Mouse (Mus musculus) stomach, postnatal 0 days (tissue): ENCODE data around the gene Ufd1. TPM values are rescaled to one million over a fixed set of nuclear protein-coding genes. Genes with fewer than 3 reads are reported as not detected.
A peak's percentile ranks its signal among the peaks of the same experiment; 100 is the strongest.

Experiments used
- ATAC-seq: fragments of 200-750 bp; cut with Nextera tagmentation; 2 replicates; pipeline ENCODE4 v1.8.0; 2017; ENCODE audit not compliant: low FRiP score, low TSS enrichment
- DNase-seq: peaks from one replicate; pipeline ENCODE4 v3.0.0-alpha.2; 2016; ENCODE audit warnings: low spot score
- H3K27ac ChIP-seq: fragments of 300-500 bp; sonication (generic); replicated peaks from 2 replicates; pipeline ENCODE4 v1.5.1; 2014; ENCODE audit warnings: mild to moderate bottlenecking, control low read depth
- H3K27me3 ChIP-seq: fragments of 300-500 bp; sonication (generic); 2 replicates; pipeline ENCODE4 v1.6.1; 2014; ENCODE audit warnings: low read length; ENCODE audit not compliant: control insufficient read depth, insufficient read depth
- H3K36me3 ChIP-seq: fragments of 300-500 bp; sonication (generic); 2 replicates; pipeline ENCODE4 v1.6.1; 2014; ENCODE audit warnings: low read length, mixed read lengths; ENCODE audit not compliant: control insufficient read depth, insufficient read depth
- H3K4me1 ChIP-seq: fragments of 300-500 bp; sonication (generic); replicated peaks from 2 replicates; pipeline ENCODE4 v1.6.1; 2014; ENCODE audit warnings: antibody characterized with exemption; ENCODE audit not compliant: control insufficient read depth, insufficient read depth
- H3K4me2 ChIP-seq: fragments of 300-500 bp; sonication (generic); replicated peaks from 2 replicates; pipeline ENCODE4 v1.6.1; 2014; ENCODE audit warnings: low read depth, mild to moderate bottlenecking, control low read depth, moderate library complexity
- H3K4me3 ChIP-seq: fragments of 300-500 bp; sonication (generic); 2 replicates; pipeline ENCODE4 v1.5.1; 2014; ENCODE audit warnings: low read depth, low read length, control low read depth
- H3K9ac ChIP-seq: fragments of 300-500 bp; sonication (generic); 2 replicates; pipeline ENCODE4 v1.6.1; 2014; ENCODE audit warnings: mild to moderate bottlenecking, low read length, control low read depth, mixed read lengths
- H3K9me3 ChIP-seq: fragments of 300-500 bp; sonication (generic); 2 replicates; pipeline ENCODE4 v1.6.1; 2016; ENCODE audit warnings: low read length; ENCODE audit not compliant: control insufficient read depth
- CTCF ChIP-seq: IDR thresholded peaks from 2 replicates; pipeline ENCODE4 v1.5.1; 2016; ENCODE audit warnings: antibody characterized with exemption, low read depth, mild to moderate bottlenecking, moderate library complexity
- EP300 ChIP-seq: optimal IDR thresholded peaks from 2 replicates; pipeline ENCODE3; 2016; ENCODE audit warnings: antibody characterized with exemption
- WGBS: fragments of 180-500 bp; shearing (Covaris S2); extraction: QIAGEN DNeasy Blood & Tissue Kit; methylation state at CpG from one replicate; pipeline ENCODE4 v1.1.7; 2014; 5-methylcytosine and 5-hydroxymethylcytosine counted together
- polyA plus RNA-seq: library from polyadenylated mRNA; unstranded; fragments of >200 nt; fragmentation: Nextera tagmentation; extraction: Ambion mirVana; gene quantifications from 2 replicates; pipeline ENCODE4 v1.2.1, GENCODE M21; 2015

The Ufd1 gene
- polyA plus RNA-seq, 1 experiment from 2014 or later = 67.2 TPM

DNA sequence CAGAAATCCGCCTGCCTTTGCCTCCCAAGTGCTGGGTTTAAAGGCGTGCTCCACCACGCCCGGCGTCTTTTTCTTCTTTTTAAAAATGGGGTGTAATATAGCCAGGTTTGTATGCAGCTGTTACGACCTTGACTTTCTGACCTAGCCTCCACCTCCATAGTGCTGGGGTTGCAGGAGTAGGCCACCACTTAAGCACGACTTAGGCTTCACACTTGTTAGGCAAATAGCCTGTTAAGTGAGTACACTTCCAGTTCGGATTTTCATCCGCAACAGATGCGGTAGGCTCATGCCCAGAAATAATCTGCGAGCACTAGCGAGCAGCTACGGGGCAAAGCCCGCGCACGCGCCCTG, 64.5 kb downstream of the Ufd1 start:
- under 1% methylated on average over 17 of the region's 17 CpGs for WGBS
- TF ChIP-seq CTCF (no peak), EP300 (no peak)
- peak overlapping the region; percentile 79 for H3K4me3 ChIP-seq
- H3K9me3 ChIP-seq = no peaks in the 10 kb centered on the region
- H3K4me2 ChIP-seq = peak overlapping the region; percentile 90
- ATAC-seq (no peak; the same call in 1 of the 2 replicates), DNase-seq (no peak)
- no peaks in the 10 kb centered on the region for H3K27me3 ChIP-seq
- H3K4me1 ChIP-seq = no peaks in the 10 kb centered on the region
- H3K27ac ChIP-seq = peak overlapping the region; percentile 96
- peak overlapping the region; percentile 90 for H3K9ac ChIP-seq
- peaks cover 7% of the 10 kb centered on the region for H3K36me3 ChIP-seq

DNA sequence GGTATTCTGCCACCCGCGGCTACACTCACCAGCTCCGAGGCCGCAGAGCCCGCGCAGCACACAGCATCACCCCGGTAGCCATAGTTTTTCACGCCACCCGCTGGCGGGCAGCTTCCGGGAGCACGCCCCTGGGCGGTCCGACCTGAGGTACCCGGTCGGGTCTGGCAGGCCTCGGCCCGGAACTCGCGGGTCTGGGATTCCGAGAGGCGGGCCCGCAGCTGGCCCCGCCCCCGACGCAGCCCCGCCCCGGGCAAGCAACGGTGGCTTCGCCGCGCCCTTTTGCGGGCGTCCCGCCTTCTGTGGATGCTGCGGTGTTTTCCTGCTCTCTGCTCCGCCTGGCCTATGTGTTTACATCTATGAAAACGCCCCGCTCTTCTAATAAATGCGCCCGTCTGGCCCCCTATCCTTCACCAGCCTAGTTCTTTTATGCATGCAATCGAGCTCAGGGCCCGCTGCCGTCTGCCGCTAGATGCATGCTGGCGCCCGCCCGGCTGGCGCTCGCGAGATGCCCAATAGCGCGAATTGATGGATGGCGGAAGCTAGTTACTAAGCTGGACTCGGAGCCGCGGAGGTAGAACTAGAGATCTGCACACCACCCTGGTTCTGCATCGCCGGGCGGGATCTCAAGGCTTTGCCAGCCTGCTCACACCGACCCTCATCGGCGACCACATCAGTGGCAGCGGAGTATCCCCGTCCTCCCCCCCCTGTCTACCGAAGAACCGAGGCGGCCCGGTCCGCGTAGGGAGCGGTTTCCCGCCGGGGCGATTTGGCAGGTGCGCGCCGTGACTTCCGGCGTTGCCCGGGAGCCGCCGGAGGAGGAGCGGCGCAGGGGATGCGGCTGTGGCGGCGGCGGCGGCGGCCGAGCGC, 65.1 kb downstream of the Ufd1 start, which contains the start of the genes Mrpl40 and Hira:
Gene Mrpl40, minus strand, starts transcription at position 421 of the 867 bp plus-strand sequence.
Gene Hira, plus strand, starts transcription at position 596 of the 867 bp plus-strand sequence.
- no peaks in the 10 kb centered on the region for H3K4me1 ChIP-seq
- H3K9ac ChIP-seq = peak within 1 kb of the TSS; percentile 90
- peak; percentile 96 for DNase-seq
- no peaks in the 10 kb centered on the region for H3K9me3 ChIP-seq
- no peaks in the 10 kb centered on the region for H3K27me3 ChIP-seq
- peaks cover 7% of the 10 kb centered on the region for H3K36me3 ChIP-seq
- peak within 1 kb of the TSS; percentile 79 for H3K4me3 ChIP-seq
- TF ChIP-seq EP300 (peak; percentile 68), CTCF (no peak)
- peak; percentile 97 for ATAC-seq
- H3K27ac ChIP-seq = peak within 1 kb of the TSS; percentile 96
- H3K4me2 ChIP-seq = peak within 1 kb of the TSS; percentile 90
- WGBS = under 1% methylated on average over 78 of the region's 93 CpGs

DNA sequence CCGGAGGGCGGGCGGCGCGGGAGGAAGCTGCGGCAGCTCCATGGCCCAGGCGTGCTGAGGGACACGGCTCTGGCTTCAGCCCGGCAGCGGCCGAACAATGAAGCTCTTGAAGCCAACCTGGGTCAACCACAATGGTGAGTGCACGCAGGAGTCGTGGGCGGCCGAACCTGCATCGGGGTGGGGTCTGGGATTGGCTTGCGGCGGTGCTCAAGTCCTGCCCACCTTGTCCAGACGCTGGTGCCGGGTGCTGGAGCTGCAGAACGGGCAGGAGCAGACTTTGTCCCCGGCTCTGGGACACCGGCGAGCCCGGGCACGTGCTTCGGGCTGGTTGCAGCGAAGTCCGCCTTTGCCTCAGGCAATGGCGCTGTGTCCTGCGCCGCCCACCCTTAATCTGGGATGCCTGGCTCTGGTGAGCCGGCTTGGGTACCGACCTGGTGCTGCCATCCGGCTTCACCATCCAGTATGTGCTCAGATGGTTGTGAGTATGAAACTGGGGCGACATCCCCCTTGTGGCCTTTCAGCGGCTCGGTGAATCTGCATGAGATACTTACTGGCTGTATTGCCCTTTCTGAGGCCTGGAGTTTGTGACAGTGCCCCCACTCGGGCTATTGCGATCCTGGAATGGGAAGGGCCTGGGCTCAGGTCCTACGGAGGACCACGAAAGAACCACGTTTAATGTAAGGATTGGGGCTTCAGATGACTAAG, 66.0 kb downstream of the Ufd1 start:
- peak; percentile 67 for DNase-seq
- Histone ChIP-seq H3K27ac (peak overlapping the region; percentile 96), H3K9me3 (no peaks in the 10 kb centered on the region), H3K9ac (peak overlapping the region; percentile 90), H3K4me2 (peak overlapping the region; percentile 90), H3K27me3 (no peaks in the 10 kb centered on the region), H3K4me3 (peak overlapping the region; percentile 79), H3K36me3 (0 out of 2 replicates have a peak, but pooled peaks cover 2% of the 10 kb centered on the region), H3K4me1 (no peaks in the 10 kb centered on the region)
- under 1% methylated on average over 41 of the region's 43 CpGs for WGBS
- peak; percentile 28; the same call in 1 of the 2 replicates for ATAC-seq
- no peak for TF ChIP-seq EP300
- TF ChIP-seq CTCF = peak; percentile 67

DNA sequence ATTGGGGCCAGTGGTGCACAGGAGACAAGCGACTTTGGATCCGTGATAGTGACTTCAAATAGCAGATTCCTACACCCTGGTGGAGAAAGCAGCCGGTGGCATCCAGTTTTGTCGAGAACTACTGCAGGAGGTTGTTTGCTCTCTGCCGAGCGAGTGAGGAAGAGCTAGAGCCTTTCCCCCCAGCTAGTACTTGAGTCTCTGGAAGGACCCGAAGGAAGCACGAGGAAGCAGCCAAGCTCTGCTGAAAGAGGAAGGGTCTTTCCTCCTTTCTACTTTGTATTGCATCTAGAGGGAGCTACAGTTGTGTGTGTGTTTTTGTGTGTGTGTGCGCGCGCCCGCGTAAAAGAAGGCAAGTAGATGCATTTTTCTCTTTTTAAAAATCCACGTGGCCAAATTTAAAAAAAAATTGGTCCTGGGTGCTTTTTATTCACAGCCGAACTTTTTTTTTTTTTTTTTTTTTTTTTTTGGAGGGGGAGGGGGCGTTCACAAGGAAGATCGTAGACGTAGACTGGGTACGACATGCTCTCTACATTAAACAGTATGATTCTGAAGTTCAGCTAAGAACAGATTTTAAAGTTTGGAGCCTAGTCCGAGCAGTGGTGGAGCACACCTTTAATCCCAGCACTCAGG, 66.6 kb downstream of the Ufd1 start:
- no peak for TF ChIP-seq EP300
- no peak; the same call in 1 of the 2 replicates for TF ChIP-seq CTCF
- Histone ChIP-seq H3K4me1 (no peaks in the 10 kb centered on the region), H3K9ac (peak overlapping the region; percentile 90), H3K9me3 (no peaks in the 10 kb centered on the region), H3K36me3 (0 out of 2 replicates have a peak, but pooled peaks cover 2% of the 10 kb centered on the region), H3K4me3 (peak overlapping the region; percentile 79), H3K27ac (peak overlapping the region; percentile 96), H3K4me2 (peak overlapping the region; percentile 90), H3K27me3 (no peaks in the 10 kb centered on the region)
- ATAC-seq (no peak), DNase-seq (no peak)
- WGBS = 21% methylated on average over 20 of the region's 20 CpGs

DNA sequence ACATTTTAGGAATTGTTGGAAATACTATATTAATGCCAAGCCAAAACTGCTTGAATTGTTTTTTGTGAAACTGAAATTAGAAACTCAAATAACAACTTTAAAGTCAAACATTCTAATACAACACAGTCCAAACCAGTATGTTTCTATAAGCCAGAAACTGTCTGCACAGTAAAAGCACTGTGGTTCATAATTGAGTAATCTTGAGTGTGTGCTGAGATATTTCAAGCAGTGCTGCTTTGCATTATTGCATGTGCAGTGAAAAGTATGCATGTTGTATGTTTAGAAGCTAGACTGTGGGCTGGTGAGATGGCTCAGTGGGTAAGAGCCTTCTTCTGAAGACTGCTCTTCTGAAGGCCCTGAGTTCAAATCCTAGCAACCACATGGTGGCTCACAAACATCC, 72.5 kb downstream of the Ufd1 start:
- no peak overlapping the region for H3K4me2 ChIP-seq
- H3K9ac ChIP-seq = no peak overlapping the region
- DNase-seq (no peak), ATAC-seq (no peak)
- no peaks in the 10 kb centered on the region for H3K4me1 ChIP-seq
- H3K27me3 ChIP-seq = no peaks in the 10 kb centered on the region
- H3K36me3 ChIP-seq = no peaks in the 10 kb centered on the region
- no peak overlapping the region for H3K27ac ChIP-seq
- H3K4me3 ChIP-seq = no peak overlapping the region
- H3K9me3 ChIP-seq = no peaks in the 10 kb centered on the region
- TF ChIP-seq CTCF = no peak
- no peak for TF ChIP-seq EP300

Other genes starting within 250 kb of the Ufd1 start
- gene Tbx1, start 221.1 kb upstream of the Ufd1 start, polyA plus RNA-seq = 0.34 TPM in 2 replicates
- 4.6 and 5.4 TPM in 2 replicates for gene Gp1bb, start 189.4 kb upstream of the Ufd1 start, polyA plus RNA-seq
- 0.97 and 1.5 TPM in 2 replicates for gene Gm49601, start 185.4 kb upstream of the Ufd1 start, polyA plus RNA-seq
- gene Sept5, start 181.8 kb upstream of the Ufd1 start, polyA plus RNA-seq = 38.0 and 38.8 TPM in 2 replicates
- gene Cldn5, start 34.9 kb upstream of the Ufd1 start, polyA plus RNA-seq = 19.7 and 23.6 TPM in 2 replicates
- gene Cdc45, start 208 bp downstream of the Ufd1 start, polyA plus RNA-seq = 8.8 and 10.1 TPM in 2 replicates
- gene 2510002D24Rik, start 24.8 kb downstream of the Ufd1 start, polyA plus RNA-seq = 34.1 and 37.5 TPM in 2 replicates
- gene Gm28539, start 24.8 kb downstream of the Ufd1 start, polyA plus RNA-seq = not detected in 2 replicates
- gene Mrpl40, start 65.1 kb downstream of the Ufd1 start, polyA plus RNA-seq = 74.9 and 77.1 TPM in 2 replicates
- 5.7 and 6.4 TPM in 2 replicates for gene Hira, start 65.3 kb downstream of the Ufd1 start, polyA plus RNA-seq